Mouse (Mus musculus): ENCODE measurements around the gene Rnf207. TPM values are rescaled to one million over a fixed set of nuclear protein-coding genes. Genes with fewer than 3 reads are reported as not detected.

Gene Rnf207
- polyA plus RNA-seq (2015; fragmentation: Illumina TruSeq; extraction: RNeasy Lipid Tissue Mini Kit (QIAGEN cat#74804); ENCODE audit: insufficient read depth, low replicate concordance): not detected

DNA sequence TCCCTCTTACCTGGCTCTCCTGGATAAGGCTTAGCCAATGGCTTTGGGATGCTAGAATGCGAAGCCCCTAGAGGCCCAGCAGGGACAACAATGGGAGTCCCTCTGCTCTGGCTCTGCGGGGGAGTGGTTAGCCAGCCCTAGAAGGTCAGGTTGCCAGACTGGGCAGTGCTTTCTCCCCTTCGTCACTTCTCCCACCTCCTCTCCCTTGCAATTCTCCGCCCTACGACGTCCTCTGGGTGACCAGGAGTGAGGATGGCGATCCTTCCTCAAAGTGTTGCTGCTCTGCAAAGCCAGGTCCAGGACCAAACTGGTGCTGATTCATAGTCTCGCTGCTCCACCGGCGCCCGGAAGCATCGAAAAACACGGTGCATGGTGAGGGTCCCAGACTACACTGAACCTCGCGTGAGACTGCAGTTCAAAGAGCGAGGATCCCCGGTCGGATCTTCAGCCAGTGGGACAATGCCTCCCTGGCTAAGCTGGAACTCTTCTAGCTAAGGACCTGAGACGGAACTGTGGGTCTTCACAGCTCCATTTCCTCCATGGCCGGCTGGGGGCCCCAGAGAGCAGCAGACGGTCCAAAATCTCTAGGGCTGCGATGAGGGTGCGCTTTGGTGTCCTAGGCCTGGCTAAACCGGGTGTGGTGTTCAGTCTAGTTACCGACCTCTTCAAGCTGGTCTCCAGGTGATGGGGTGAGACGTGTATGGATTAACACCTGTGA lies at the start of gene Rnf207:
Gene Rnf207, minus strand, starts transcription at position 477 of the 718 bp plus-strand sequence.

DNA sequence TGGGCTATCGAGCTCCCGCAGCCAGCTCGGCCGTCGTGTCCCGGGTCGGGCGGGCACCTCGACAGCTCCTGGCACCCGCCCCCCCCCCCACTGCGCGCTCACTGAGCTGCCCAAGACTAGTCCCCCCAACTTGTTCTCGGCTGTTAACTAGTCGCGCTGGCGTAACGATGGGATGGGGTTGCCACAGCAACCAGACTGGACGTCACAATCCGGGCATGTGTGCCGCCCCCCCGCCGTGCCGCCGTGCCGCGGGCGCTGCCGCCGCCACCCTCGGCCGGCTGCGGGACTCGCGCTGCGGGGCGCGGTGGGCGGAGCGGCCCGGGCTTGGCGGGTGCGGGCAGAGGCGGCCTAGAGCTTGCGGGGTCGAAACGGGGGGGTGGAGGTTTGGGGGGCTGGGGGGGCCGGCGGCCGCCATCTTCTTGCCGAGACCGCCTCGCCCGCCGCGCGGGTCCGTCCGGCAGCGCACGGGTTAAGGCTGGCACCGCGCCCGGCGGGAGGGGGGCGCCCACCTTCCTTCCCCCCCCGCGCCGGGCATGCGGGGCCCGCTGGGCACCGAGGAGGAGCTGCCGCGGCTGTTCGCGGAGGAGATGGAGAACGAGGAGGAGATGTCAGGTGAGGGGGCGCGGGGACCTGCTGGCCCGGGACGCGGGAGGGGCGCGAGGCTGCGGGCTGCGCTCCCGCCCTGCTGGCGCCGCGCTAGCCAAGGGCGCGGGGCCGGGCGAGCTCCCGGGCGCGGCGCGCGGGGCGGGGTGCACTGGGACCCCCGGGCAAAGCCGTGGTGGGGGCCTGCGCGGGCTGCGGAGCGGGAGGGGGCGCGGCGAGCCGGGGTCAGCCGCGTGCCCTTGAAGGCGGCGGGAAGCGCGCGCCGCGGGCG lies 19.9 kb upstream of the Rnf207 start, which contains the start of gene Chd5:
Gene Chd5, plus strand, starts transcription at position 233 of the 874 bp plus-strand sequence.

DNA sequence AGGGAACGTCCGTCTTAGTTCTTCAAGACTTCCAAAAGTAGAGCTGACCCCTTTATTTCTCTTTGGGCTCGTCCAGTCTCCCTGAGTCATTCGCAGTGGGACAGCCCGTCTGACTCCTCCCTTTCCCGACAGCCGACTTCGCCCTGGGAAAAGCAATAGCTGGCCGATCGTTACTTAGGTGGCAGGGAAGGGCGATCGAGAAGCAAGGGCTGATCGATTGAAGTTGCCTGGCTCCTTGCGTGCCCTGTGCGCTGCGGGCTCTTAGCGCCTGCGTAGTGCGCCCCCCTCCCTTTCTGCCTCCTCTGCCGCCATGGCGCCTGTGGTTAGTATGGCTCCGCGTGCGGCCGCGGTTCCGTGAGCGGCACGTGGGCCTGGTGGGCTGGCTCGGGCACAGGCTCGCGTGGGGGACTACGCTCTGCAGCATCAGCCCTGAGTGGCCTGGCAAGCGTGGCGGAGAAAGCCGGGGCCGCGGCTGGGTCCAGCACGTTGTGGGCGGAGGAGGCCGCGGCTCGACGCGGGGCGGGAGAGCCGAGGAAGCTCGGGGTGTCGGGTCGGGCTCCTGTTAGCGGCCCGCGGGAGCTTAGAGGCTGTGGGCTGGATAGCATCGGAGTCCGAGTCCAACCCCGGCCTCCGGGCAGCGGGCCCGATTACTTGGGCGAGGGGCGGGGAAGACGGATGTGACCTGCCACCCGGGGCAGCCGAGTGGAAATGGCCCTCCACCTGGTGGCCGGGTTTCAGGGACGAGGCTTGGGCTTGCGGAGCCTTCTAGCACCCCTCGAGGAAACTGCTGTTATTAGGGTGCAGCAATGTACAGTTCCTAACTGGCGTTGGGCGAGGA lies 7.0 kb upstream of the Rnf207 start, which contains the start of gene Rpl22:
Gene Rpl22, plus strand, starts transcription at position 169 of the 838 bp plus-strand sequence.

DNA sequence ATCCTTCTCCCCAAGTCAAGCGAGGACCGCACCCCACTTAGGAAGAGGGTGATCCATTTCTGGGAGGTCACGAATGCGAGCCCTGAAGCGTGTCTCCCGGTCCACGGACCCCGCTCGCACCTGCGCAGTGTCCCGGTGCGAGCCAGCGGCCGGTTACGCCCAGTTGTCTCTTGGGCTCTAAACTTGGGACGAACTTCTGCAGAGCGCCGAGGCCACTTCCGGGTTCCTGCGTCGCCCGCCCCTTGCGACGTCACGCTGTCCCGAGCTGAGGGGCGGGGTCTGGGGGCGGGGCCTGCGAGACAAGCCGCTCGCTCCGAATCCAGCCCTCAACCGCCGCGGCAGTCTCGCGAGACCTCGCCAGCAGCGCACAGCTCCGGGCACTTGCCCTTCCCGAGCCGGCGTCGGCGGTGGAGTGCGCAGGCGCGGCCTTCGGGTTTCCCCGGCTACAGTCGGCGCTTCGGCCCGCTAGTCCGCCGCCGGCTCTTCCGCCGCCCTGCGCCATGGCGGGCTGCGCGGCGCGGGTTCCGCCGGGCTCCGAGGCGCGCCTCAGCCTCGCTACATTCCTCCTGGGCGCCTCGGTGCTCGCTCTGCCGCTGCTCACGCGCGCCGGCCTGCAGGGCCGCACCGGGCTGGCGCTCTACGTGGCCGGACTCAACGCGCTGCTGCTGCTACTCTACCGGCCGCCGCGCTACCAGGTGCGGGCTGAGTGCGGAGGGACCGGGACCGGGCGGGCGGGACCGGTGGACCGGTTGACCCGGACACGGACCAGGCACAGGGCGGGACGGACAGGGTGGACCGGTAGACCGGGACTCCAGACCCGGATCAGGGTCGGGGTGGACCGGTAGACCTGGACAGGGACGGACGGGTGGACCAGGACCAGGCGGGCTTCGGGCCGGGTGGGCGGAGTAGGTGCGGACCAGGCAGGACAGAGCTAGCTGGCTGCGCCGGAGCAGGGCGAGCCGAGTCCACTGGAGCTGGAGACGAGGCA lies 21.6 kb downstream of the Rnf207 start, which contains the start of gene Icmt:
Gene Icmt, plus strand, starts transcription at position 354 of the 988 bp plus-strand sequence.

DNA sequence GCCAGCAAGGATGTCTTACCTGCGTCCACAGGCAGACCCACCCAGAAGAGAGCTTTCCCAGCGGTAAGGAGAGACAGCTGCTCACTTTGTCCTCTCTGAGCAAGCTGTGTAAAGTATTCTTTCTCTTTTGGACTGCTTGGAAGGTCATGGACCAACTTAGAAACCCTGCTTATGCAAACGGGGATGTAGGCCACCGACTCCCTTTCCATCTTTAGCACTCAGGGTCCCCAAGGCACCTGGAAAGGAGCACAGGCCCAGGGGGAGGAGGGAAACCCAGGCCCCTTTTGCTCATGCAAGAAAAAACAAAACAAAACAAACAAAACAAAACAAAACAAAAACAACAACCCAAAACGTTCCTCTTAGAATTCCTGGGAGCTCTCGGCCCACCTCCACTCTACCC lies 27.2 kb downstream of the Rnf207 start, which contains the start of gene Hes3:
Gene Hes3, minus strand, starts transcription at position 101 of the 400 bp plus-strand sequence.

DNA sequence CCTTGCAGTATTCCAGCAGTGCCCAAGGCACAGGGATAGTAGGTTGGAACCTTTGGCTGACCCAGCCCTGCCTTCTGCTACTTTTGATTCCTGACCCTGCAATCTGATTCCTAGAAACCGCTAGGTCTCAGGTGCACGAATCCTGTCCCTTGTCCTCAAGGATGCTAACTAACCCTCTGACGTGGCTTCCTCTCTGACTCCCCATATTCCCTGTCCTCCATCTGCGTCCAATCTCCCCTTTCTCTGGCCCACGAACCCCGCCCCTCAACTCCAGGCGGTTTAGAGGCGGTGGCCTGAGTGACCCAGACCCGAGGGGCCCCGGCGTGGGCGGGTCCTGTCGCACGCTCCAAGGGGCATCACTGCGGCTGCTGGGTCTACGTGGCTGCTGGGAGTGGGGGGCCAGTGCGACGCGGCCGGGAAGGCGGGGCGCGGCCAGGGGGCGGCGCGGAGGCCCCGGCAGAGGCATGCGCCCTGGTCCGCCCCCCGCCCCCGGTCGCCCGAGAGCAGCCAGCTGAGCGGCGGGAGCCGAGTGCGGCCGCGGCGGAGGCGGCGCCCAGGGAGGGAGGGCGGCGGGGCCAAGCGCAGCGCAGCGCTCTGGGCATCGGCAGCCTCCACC lies 45.1 kb downstream of the Rnf207 start, which contains the start of gene Gpr153:
Gene Gpr153, plus strand, starts transcription at position 612 of the 616 bp plus-strand sequence.

Other genes with a start within 250 kb of the Rnf207 start
- gene Plekhg5, start 246.5 kb downstream of the Rnf207 start, polyA plus RNA-seq (2015; fragmentation: Illumina TruSeq; extraction: RNeasy Lipid Tissue Mini Kit (QIAGEN cat#74804); ENCODE audit: insufficient read depth, low replicate concordance): 1.6 TPM
- 5.4 TPM for gene Tnfrsf25, start 203.1 kb downstream of the Rnf207 start, polyA plus RNA-seq (2015; fragmentation: Illumina TruSeq; extraction: RNeasy Lipid Tissue Mini Kit (QIAGEN cat#74804); ENCODE audit: insufficient read depth, low replicate concordance)
- gene Espn, start 166.6 kb downstream of the Rnf207 start, polyA plus RNA-seq (2015; fragmentation: Illumina TruSeq; extraction: RNeasy Lipid Tissue Mini Kit (QIAGEN cat#74804); ENCODE audit: insufficient read depth, low replicate concordance): 0.79 TPM
- gene Hes2, start 160.1 kb downstream of the Rnf207 start, polyA plus RNA-seq (2015; fragmentation: Illumina TruSeq; extraction: RNeasy Lipid Tissue Mini Kit (QIAGEN cat#74804); ENCODE audit: insufficient read depth, low replicate concordance): 0.08 TPM
- 10.9 TPM for gene Acot7, start 140.9 kb downstream of the Rnf207 start, polyA plus RNA-seq (2015; fragmentation: Illumina TruSeq; extraction: RNeasy Lipid Tissue Mini Kit (QIAGEN cat#74804); ENCODE audit: insufficient read depth, low replicate concordance)
- 2.8 TPM for gene Gpr153, start 44.8 kb downstream of the Rnf207 start, polyA plus RNA-seq (2015; fragmentation: Illumina TruSeq; extraction: RNeasy Lipid Tissue Mini Kit (QIAGEN cat#74804); ENCODE audit: insufficient read depth, low replicate concordance)
- not detected for gene Hes3, start 27.3 kb downstream of the Rnf207 start, polyA plus RNA-seq (2015; fragmentation: Illumina TruSeq; extraction: RNeasy Lipid Tissue Mini Kit (QIAGEN cat#74804); ENCODE audit: insufficient read depth, low replicate concordance)
- 19.9 TPM for gene Icmt, start 21.8 kb downstream of the Rnf207 start, polyA plus RNA-seq (2015; fragmentation: Illumina TruSeq; extraction: RNeasy Lipid Tissue Mini Kit (QIAGEN cat#74804); ENCODE audit: insufficient read depth, low replicate concordance)
- 1,802 TPM for gene Rpl22, start 6.7 kb upstream of the Rnf207 start, polyA plus RNA-seq (2015; fragmentation: Illumina TruSeq; extraction: RNeasy Lipid Tissue Mini Kit (QIAGEN cat#74804); ENCODE audit: insufficient read depth, low replicate concordance)
- 0.06 TPM for gene Chd5, start 19.7 kb upstream of the Rnf207 start, polyA plus RNA-seq (2015; fragmentation: Illumina TruSeq; extraction: RNeasy Lipid Tissue Mini Kit (QIAGEN cat#74804); ENCODE audit: insufficient read depth, low replicate concordance)
- 0.37 TPM for gene Nphp4, start 157.7 kb upstream of the Rnf207 start, polyA plus RNA-seq (2015; fragmentation: Illumina TruSeq; extraction: RNeasy Lipid Tissue Mini Kit (QIAGEN cat#74804); ENCODE audit: insufficient read depth, low replicate concordance)
- 40.7 TPM for gene Kcnab2, start 158.9 kb upstream of the Rnf207 start, polyA plus RNA-seq (2015; fragmentation: Illumina TruSeq; extraction: RNeasy Lipid Tissue Mini Kit (QIAGEN cat#74804); ENCODE audit: insufficient read depth, low replicate concordance)